Mouse (Mus musculus) liver, embryonic 14.5 days (tissue): ENCODE measurements around the gene Susd3. TPM values are rescaled to one million over a fixed set of nuclear protein-coding genes. Genes with fewer than 3 reads are reported as not detected.

Experiments
- ATAC-seq: fragments of 200-750 bp; cut with Nextera tagmentation; 2 replicates; pipeline ENCODE4 v1.8.0; 2017; ENCODE audit warnings: moderate number of reproducible peaks, mild to moderate bottlenecking, moderate library complexity; ENCODE audit not compliant: insufficient read depth
- DNase-seq, 3 experiments: peaks; one replicate each; pipeline ENCODE4 v3.0.0-alpha.2; 2012 to 2013; ENCODE audit warnings: low read depth in 3 of 3, low spot score in 3 of 3
- H3K27ac ChIP-seq: fragments of 300-500 bp; sonication (generic); 2 replicates; pipeline ENCODE4 v1.5.1; 2014; ENCODE audit warnings: moderate library complexity, mild to moderate bottlenecking, control low read depth, inconsistent platforms
- H3K27me3 ChIP-seq: fragments of 300-500 bp; sonication (generic); 2 replicates; pipeline ENCODE4 v1.6.1; 2014; ENCODE audit warnings: mild to moderate bottlenecking, low read length, moderate library complexity; ENCODE audit not compliant: control insufficient read depth, insufficient read depth
- H3K36me3 ChIP-seq: fragments of 300-500 bp; sonication (generic); replicated peaks from 2 replicates; pipeline ENCODE4 v1.6.1; 2014; ENCODE audit warnings: low read depth; ENCODE audit not compliant: control insufficient read depth, insufficient read depth
- H3K4me1 ChIP-seq, 2 experiments: fragments of 200-500 bp in 1 of 2; fragments of 300-500 bp in 1 of 2; sonication (generic) in 1 of 2; replicated peaks; 2 replicates each; pipeline ENCODE4 v1.6.1; 2012 to 2014; ENCODE audit warnings: antibody characterized with exemption in 1 of 2, inconsistent platforms in 1 of 2, low read length in 1 of 2; ENCODE audit not compliant: control insufficient read depth in 2 of 2, insufficient read depth in 2 of 2
- H3K4me2 ChIP-seq: fragments of 300-500 bp; sonication (generic); 2 replicates; pipeline ENCODE4 v1.6.1; 2014; ENCODE audit warnings: low read depth, mild to moderate bottlenecking, control low read depth, moderate library complexity
- H3K4me3 ChIP-seq, 2 experiments: fragments of 200-500 bp in 1 of 2; fragments of 300-500 bp in 1 of 2; sonication (generic) in 1 of 2; 2 replicates each; pipeline ENCODE4 v1.5.1; 2012 to 2014; ENCODE audit warnings: low read depth in 2 of 2, low read length in 2 of 2, mild to moderate bottlenecking in 2 of 2, control low read depth in 1 of 2, inconsistent platforms in 1 of 2, moderate library complexity in 1 of 2; ENCODE audit not compliant: insufficient read depth in 1 of 2
- H3K9ac ChIP-seq: fragments of 300-500 bp; sonication (generic); replicated peaks from 2 replicates; pipeline ENCODE4 v1.6.1; 2014; ENCODE audit warnings: mild to moderate bottlenecking, control low read depth, moderate library complexity
- H3K9me3 ChIP-seq: fragments of 300-500 bp; sonication (generic); 2 replicates; pipeline ENCODE4 v1.6.1; 2016; ENCODE audit warnings: low read length, mixed read lengths; ENCODE audit not compliant: control insufficient read depth
- CTCF ChIP-seq: IDR thresholded peaks from 2 replicates; pipeline ENCODE4 v1.5.1; 2016; ENCODE audit warnings: antibody characterized with exemption, low read depth, control low read depth
- EP300 ChIP-seq: IDR thresholded peaks from 2 replicates; pipeline ENCODE4 v1.6.1; 2016; ENCODE audit warnings: antibody characterized with exemption, low read depth
- WGBS: fragments of 180-500 bp; shearing (Covaris S2); extraction: QIAGEN DNeasy Blood & Tissue Kit; methylation state at CpG from one replicate; pipeline ENCODE4 v1.1.7; 2014; ENCODE audit not compliant: insufficient replicate concordance; 5-methylcytosine and 5-hydroxymethylcytosine counted together
- polyA plus RNA-seq, 2 experiments: library from polyadenylated mRNA; depleted of rRNA in 1 of 2; stranded (reverse) in 1 of 2; unstranded in 1 of 2; fragments of >200 nt; fragmentation: Nextera tagmentation in 1 of 2; extraction: Ambion mirVana in 1 of 2; gene quantifications; 2 replicates each; pipeline versions ENCODE4 v1.2.1 to v1.2.3; 2012 to 2014

The Susd3 gene
- polyA plus RNA-seq, 2 experiments, result 1.1 to 1.2 TPM

- Histone ChIP-seq H3K4me2 (peak overlapping the region; percentile 82), H3K27ac (no peak overlapping the region), H3K4me1 (peaks cover 7 to 17% of the 10 kb centered on the region in 2 experiments; a peak in 3 of 4 replicates), H3K4me3 (peak overlapping the region; percentile 55 to 60), H3K9me3 (no peaks in the 10 kb centered on the region), H3K36me3 (no peaks in the 10 kb centered on the region), H3K9ac (peak overlapping the region; percentile 35; the same call in 1 of the 2 replicates), H3K27me3 (no peaks in the 10 kb centered on the region)
- 10% methylated on average over 5 of the region's 5 CpGs for WGBS
- DNase-seq (no peak), ATAC-seq (no peak; the same call in 1 of the 2 replicates)
- TF ChIP-seq EP300 (no peak), CTCF (no peak)
Measured at GRCm38 (mm10) chr13:49215128-49215503, 33.4 kb downstream of the Susd3 start.

DNA sequence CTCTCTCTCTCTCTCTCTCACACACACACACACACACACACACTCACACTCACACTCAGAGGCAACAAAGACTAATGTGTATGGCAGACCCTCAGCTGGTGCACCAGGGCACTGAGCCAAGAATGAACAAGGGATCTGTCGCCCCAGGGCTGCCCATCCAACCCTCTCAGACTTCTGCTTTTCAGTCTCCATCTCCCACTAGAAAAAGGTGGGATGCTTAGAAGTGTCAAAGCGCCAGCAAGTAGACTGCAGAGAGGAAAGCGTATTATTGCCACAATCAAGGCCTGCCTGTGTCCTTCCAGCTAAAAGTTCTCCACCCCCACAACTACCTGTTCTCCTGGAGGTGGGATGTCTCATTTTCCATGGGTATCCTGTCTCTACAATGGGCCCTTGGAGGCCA is 34.1 kb downstream of the Susd3 start:
- no peak overlapping the region for H3K9ac ChIP-seq
- no peak overlapping the region for H3K4me3 ChIP-seq
- no peaks in the 10 kb centered on the region for H3K36me3 ChIP-seq
- whole genome bisulfite sequencing, result 60% methylated on average over 3 of the region's 3 CpGs
- H3K27ac ChIP-seq, result no peak overlapping the region
- TF ChIP-seq CTCF (no peak), EP300 (no peak)
- no peak for DNase-seq
- no peaks in the 10 kb centered on the region for H3K27me3 ChIP-seq
- H3K9me3 ChIP-seq, result no peaks in the 10 kb centered on the region
- peaks cover 7 to 19% of the 10 kb centered on the region in 2 experiments; a peak in 3 of 4 replicates for H3K4me1 ChIP-seq
- no peak for ATAC-seq
- H3K4me2 ChIP-seq, result no peak overlapping the region

GRCm38 (mm10) chr13:49213531-49213932 is 35.0 kb downstream of the Susd3 start:
- Histone ChIP-seq H3K36me3 (no peaks in the 10 kb centered on the region), H3K9ac (no peak overlapping the region), H3K4me3 (no peak overlapping the region), H3K27ac (no peak overlapping the region), H3K4me1 (peaks cover 7 to 19% of the 10 kb centered on the region in 2 experiments; a peak in 3 of 4 replicates), H3K27me3 (no peaks in the 10 kb centered on the region), H3K9me3 (no peaks in the 10 kb centered on the region), H3K4me2 (no peak overlapping the region)
- DNase-seq, result no peak
- 36% methylated on average over 4 of the region's 4 CpGs for WGBS
- no peak for ATAC-seq
- no peak for TF ChIP-seq EP300

DNA sequence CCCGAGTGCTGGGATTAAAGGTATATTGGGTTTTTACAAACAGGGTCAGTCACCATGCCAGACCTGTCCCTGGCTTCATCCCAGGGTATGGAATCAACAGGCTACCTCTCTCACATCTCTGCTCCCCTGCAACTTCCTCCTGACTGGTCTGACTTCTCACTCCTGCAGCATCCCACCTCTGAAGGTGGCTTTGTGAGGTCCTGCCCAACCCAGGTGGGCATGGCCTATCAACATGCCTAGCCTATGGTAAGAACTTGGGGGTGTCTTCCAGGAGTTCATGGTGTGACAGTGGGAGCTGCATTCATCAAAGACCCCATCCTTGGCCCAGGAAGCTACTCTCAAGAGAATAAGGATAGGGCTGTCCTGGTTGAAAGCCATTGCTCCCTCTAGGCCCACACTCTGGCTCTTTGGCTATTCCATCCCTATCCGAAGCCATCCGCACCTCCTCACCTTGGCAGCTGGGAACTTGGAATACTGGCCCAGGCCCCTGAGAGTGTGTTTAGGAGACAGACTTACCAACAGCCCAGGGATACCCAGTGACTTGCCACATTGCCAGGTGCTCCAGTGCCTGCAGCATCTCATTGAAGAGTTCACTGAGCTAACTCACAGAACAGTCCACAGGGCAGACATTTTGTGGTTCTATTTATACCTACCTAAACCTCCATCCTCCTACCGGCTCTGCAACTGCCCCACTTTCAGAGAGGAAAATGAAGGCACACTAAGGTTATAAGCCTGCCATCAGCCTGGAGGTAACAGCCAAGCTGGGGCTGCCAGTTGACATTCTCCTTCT is 35.6 kb downstream of the Susd3 start:
- ATAC-seq (no peak), DNase-seq (no peak)
- Histone ChIP-seq H3K9me3 (no peaks in the 10 kb centered on the region), H3K27ac (no peak overlapping the region), H3K4me1 (peaks cover 7 to 19% of the 10 kb centered on the region in 2 experiments; a peak in 3 of 4 replicates), H3K4me3 (no peak overlapping the region), H3K36me3 (no peaks in the 10 kb centered on the region), H3K27me3 (no peaks in the 10 kb centered on the region), H3K4me2 (no peak overlapping the region), H3K9ac (no peak overlapping the region)
- WGBS, result 56% methylated on average over 4 of the region's 4 CpGs
- TF ChIP-seq CTCF (no peak), EP300 (no peak)

DNA sequence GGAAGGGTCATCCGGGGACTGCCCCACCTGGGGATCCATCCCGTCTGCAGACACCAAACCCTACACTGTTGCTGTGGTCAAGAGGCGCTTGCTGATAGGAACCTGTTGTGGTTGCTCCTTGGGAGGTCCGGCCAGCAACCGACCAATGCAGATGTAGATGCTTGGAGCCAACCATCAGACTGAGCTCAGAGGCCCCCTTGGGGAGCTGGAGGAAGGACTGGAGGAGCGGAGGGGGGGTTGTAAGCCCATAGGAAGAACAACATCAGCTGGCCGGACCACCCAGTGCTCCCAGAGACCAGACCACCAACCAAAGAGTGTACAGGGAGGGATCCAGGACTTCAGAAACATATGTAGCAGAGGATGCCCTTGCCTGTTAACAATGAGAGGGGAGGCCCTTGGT is 39.2 kb downstream of the Susd3 start:
- DNase-seq (no peak), ATAC-seq (no peak)
- Histone ChIP-seq H3K27me3 (no peaks in the 10 kb centered on the region), H3K4me1 (peaks cover 0 to 6% of the 10 kb centered on the region in 2 experiments; a peak in 1 of 4 replicates), H3K36me3 (no peaks in the 10 kb centered on the region), H3K9ac (no peak overlapping the region), H3K4me2 (no peak overlapping the region), H3K4me3 (no peak overlapping the region), H3K27ac (no peak overlapping the region), H3K9me3 (no peaks in the 10 kb centered on the region)
- WGBS, result 19% methylated on average over 7 of the region's 7 CpGs
- TF ChIP-seq EP300 (no peak), CTCF (no peak)
